Mouse (Mus musculus): Measurements from ENCODE around the gene Asxl2.
"Not testable (repeated sequence)": the region's sequence is repeated elsewhere in the genome, so short reads cannot be mapped to it uniquely, and the experiment has no call there.

Gene Asxl2

DNA sequence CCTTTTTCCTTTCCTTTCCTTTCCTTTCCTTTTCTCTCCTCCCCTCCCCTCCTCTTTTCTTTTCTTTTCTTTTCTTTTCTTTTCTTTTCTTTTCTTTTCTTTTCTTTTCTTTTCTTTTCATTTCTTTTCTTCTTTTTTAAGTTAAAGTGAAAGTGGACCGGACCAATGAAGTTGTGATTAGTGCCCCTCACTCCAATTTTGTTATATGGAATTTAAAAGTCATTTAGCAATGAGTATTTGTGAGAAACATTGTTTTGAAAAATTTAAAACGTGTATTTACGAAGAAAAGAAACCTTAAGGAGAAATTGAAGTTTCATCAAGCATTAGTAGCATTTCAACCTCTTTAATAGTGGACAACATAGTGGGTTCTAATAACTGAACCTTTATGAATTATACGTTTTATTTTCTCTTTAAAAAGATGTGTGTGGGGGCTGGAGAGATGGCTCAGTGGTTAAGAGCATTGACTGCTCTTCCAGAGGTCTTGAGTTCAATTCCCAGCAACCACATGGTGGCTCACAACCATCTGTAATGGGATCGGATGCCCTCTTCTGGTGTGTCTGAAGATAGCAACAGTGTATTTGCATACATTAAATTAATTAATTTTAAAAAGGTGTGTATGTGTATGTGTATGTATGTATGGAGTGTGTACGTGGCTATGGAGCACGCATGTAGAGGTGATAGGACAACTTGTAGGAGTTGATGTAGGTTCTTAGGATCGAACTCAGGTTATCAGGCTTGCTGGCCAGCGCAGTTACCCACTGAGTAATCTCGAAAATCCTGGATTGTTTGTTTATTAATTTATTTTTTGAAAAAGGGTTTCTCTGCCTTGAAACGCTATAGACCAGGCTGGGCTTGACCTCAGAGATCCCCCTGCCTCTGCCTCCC lies 1.5 kb downstream of the Asxl2 start:
- DNase-seq (ENCODE audit: low spot score in 2 of 2) = no peak

- no peak for DNase-seq (ENCODE audit: low spot score in 2 of 2)
Observed at GRCm38 (mm10) chr12:3429681-3430442, 3.2 kb downstream of the Asxl2 start.

- no peak for DNase-seq (ENCODE audit: low spot score in 2 of 2)
Observed at GRCm38 (mm10) chr12:3430443-3430753, 3.7 kb downstream of the Asxl2 start.

DNA sequence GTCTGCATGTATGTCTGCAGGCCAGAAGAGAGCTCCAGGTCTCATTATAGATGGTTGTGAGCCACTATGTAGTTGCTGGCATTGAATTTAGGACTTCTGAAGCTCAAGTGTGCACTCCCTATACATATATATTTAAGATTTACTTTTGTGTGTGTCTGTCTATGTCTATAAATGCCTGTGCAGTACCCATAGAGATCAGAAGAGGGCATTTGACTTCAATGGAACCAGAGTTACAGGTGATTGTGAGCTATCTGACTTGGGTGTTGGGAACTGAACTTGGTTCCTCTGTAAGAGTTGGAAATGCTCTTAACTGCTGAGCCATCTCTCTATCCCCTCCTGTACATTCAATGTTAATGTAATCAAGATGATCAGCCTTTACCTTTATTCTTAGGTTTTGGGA lies 4.3 kb downstream of the Asxl2 start:
- no peak for DNase-seq (ENCODE audit: low spot score in 2 of 2)

DNA sequence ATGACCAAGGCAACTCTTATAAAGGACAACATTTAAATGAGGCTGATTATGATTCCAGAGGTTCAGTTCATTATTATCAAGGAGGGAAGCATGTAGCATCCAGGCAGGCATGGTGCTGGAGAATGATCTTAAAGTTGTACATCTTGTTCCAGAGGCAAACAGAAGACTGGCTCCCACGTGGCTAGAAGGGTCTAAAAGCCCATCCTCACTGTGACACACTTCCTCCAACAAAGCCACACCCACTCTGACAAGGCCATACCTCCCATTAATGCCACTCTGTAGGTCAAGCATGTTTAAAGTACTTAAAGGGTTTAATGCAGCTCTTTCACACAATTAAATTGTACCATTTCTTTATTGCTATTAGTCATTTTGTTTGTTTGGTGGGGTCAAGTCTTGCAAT lies 7.1 kb downstream of the Asxl2 start:
- DNase-seq (ENCODE audit: low spot score in 2 of 2) = no peak

GRCm38 (mm10) chr12:3436446-3436845 lies 9.8 kb downstream of the Asxl2 start:
- no peak for DNase-seq (ENCODE audit: low spot score in 2 of 2)

- no peak for DNase-seq (ENCODE audit: low spot score in 2 of 2)
Observed at GRCm38 (mm10) chr12:3437815-3438214, 11.2 kb downstream of the Asxl2 start.

GRCm38 (mm10) chr12:3440916-3441315 lies 14.3 kb downstream of the Asxl2 start:
- DNase-seq (ENCODE audit: low spot score in 2 of 2) = no peak

DNA sequence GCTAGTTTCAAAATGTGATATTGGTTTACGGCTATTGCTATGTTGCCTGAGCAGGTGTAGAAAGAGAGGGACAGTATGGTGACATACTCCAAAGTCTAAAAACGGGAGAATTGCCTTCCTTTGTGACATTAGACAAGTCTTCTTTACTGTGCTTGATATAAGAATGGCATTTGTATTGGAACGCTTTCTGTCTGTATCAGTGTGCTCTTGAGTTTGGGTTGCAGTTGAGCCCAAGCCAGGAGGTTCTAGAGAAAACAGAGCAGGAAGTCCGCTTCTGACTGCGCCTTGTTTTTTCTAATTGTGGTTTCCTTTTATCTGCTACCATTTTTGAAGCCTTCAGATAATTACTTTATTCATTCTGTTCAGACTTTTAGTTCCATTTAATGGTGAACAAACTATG lies 14.7 kb downstream of the Asxl2 start:
- no peak for DNase-seq (ENCODE audit: low spot score in 2 of 2)

DNA sequence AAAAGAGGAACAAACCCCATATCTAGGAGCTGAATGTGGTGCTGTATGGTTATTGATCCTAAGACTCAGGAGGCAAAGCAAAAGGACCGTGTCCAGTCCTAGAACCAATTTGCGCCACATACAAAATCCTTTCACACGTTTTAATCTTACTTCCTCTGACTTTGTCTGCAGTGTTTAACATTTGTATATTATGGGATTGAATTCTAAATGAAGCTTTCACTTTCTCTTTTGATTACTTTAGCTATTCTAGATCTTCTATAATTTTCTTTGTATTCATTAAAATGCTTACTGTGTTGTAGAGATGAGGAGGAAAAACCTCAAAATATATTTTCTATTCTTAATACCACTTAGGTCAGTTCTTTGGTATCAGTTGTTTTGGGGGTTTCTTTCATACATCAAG lies 26.9 kb downstream of the Asxl2 start:
- DNase-seq (ENCODE audit: low spot score in 2 of 2) = no peak

DNA sequence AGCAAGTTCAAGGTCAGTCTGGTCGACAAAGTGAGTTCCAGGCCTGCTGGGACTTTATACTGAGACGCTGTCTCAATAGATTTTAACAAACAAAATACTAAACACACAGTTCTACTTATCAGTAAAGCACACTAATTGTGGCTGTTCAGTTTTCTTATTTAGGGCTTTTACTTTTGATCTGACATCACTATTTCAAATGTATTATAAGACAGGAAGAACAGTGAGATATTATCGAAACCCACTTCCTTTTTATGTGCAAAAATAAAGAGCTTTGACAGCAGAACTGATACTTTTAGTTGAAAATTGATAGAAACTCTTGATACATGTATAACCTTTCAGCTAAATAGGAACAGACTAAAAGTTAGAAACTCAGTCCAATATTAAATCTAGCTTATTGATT lies 36.4 kb downstream of the Asxl2 start:
- DNase-seq (ENCODE audit: low spot score in 2 of 2) = no peak

- no peak for DNase-seq (ENCODE audit: low spot score in 2 of 2)
Observed at GRCm38 (mm10) chr12:3499662-3500061, 73.0 kb downstream of the Asxl2 start.

- no peak for DNase-seq (ENCODE audit: low spot score in 2 of 2)
Observed at GRCm38 (mm10) chr12:3500071-3500470, 73.4 kb downstream of the Asxl2 start.

DNA sequence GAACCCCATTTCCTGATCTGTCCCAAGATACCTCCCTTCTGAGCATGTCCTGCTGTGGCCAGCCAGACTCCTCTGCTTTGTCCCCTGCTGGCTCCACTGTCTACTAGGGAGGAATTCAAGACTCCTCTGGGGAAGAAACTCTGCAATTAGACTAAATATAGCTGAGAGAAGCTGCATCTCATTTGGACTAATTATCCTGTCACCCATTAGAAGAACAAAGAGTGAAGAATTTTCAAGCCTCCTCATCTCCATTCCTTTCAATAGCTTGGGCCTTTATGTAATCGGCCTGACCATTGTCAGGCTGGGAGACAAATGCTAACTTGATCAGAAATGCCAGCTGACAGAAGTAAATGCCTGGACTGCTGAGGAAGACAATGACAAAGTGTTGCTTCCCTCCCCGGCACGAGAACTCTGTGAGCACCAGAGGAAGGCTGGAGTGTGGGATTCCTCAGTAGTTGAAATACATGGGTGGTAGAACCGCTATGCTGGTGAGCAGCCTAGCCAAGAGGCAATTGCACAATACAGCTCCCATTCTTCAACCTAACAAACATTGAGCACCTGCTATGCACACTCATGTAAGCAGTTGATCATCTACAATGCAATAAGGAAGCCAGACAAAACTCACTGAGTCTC lies 92.1 kb downstream of the Asxl2 start:
- no peak for DNase-seq (ENCODE audit: low spot score in 2 of 2)

GRCm38 (mm10) chr12:3521806-3522205 lies 95.1 kb downstream of the Asxl2 start:
- not testable (repeated sequence) for DNase-seq (ENCODE audit: low spot score in 2 of 2)

- DNase-seq (ENCODE audit: low spot score in 2 of 2) = no peak
Observed at GRCm38 (mm10) chr12:3525536-3525935, 98.9 kb downstream of the Asxl2 start.

- DNase-seq (ENCODE audit: low spot score in 2 of 2) = not testable (repeated sequence)
Observed at GRCm38 (mm10) chr12:3535446-3535845, 108.8 kb downstream of the Asxl2 start.

DNA sequence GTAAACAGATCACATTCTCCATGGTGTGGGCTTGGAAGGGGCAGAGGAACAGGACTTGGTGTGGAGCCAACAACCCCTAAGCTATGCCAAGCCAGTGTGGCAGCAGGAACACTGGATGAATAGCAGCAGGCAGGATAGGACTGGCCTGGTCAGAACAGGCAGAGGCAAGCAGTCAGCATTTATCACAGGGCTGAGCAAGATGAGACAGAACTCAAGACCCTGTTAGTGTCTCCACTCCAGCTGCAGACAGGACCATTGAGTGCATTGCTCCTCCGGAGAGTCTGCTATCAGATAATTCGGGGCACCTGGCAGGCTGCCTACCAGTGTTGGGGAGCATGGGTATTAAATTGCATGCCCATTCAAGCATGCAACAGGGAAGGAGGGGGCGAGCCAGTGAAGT lies 111.0 kb downstream of the Asxl2 start:
- peak in 1 of 2 experiments; percentile 59 for DNase-seq (ENCODE audit: low spot score in 2 of 2)

GRCm38 (mm10) chr12:3538036-3538435 lies 111.4 kb downstream of the Asxl2 start:
- no peak for DNase-seq (ENCODE audit: low spot score in 2 of 2)

DNA sequence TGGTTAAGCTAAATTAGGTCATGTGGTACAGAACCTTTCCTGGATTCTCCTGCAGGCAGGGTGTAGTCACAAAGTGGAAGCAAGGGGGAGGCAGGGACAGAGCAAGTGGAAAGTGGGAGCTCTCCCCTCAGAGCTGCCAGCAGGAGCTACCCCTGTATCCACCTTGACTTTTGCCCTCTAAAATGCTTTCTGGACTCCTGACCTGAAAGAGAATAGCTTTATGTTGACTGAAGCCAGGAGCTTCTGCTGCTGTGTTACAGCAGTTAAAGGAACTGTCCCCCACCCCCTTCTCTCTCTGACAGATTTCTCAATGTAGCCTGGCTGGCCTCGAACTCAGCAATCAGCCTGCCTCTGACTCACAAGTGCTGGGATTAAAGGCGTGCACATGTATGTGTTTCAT lies 112.9 kb downstream of the Asxl2 start:
- DNase-seq (ENCODE audit: low spot score in 2 of 2) = no peak

- DNase-seq (ENCODE audit: low spot score in 2 of 2) = no peak
Observed at GRCm38 (mm10) chr12:3540871-3541270, 114.2 kb downstream of the Asxl2 start.

- no peak for DNase-seq (ENCODE audit: low spot score in 2 of 2)
Observed at GRCm38 (mm10) chr12:3545451-3545850, 118.8 kb downstream of the Asxl2 start.
